Mouse (Mus musculus) embryonic fibroblast, embryonic 13.5 days (primary cell): ENCODE data around the gene Dpp6.

Experiments used
- CTCF ChIP-seq: IDR thresholded peaks from 2 replicates; pipeline ENCODE4 v1.5.1; 2011; ENCODE audit warnings: mild to moderate bottlenecking, control low read depth, low read length, moderate library complexity, borderline replicate concordance; ENCODE audit not compliant: insufficient read depth
- POLR2A ChIP-seq: IDR thresholded peaks from 2 replicates; pipeline ENCODE4 v1.6.1; 2011; ENCODE audit warnings: low read depth, mild to moderate bottlenecking, control low read depth, low read length, moderate library complexity

DNA sequence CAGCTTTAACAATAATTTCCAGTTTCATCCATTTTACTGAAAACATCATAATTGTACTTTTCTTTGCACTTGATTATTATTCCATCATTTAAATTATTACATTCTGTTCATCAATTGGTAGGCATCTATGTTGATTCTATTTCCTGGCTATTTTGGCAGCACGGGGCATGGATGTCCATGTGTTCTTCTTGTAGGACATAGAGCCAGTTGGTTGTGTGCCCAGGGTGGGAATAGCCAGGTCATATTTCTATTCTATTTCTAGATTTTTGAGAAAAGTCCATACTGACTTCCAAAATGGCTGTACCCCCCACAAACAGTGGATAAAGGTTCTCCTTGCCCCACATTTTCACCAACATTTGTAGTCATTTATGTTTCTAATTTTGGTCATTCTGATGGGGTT is 19.0 kb downstream of the Dpp6 start:
- TF ChIP-seq CTCF: no peak
- TF ChIP-seq POLR2A: no peak
